Mouse (Mus musculus): ENCODE data around the gene Plbd2.
"Not testable (repeated sequence)": the region's sequence is repeated elsewhere in the genome, so short reads cannot be mapped to it uniquely, and the experiment has no call there.

Gene Plbd2

DNA sequence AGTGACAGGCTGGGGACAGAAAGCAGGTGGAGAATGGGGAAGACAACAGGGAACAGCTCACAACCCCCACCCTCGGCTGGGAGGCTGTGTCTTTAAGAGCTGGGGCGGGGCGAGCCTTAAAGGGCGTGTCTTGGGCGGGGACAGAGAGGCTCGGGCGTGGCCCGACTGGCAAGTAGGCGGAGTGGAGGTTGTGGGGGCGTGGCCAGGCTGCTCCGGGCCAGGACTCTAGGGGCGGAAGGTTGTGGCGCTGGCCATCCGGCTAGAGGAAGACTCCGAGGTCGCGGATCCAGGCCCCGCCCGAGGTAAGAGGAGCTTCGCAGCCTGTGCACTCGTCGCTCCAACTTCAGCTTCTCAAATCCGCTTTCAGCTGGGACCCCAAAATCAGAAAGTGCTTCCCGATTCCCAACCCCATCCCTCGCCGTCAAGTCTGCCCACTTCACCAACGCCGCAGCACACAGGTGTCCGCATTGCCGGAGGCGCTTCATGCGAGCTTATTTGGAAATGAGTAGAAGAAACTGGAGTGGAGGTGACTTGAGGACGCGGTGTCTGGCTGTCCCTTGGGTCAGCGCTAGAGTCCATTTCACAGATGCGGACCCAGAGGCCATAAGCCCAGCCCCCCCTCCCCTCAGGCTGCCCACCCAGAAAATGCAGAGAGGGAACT is 7.7 kb upstream of the Plbd2 start, which contains the start of gene Slc8b1:
Gene Slc8b1, plus strand, starts transcription at position 187 of the 661 bp plus-strand sequence.
- peak; percentile 72 to 78 for DNase-seq (ENCODE audit: low spot score in 2 of 2)

- DNase-seq (ENCODE audit: low spot score in 2 of 2), result no peak
Measured at GRCm38 (mm10) chr5:120507311-120507710, 3.9 kb upstream of the Plbd2 start.

DNA sequence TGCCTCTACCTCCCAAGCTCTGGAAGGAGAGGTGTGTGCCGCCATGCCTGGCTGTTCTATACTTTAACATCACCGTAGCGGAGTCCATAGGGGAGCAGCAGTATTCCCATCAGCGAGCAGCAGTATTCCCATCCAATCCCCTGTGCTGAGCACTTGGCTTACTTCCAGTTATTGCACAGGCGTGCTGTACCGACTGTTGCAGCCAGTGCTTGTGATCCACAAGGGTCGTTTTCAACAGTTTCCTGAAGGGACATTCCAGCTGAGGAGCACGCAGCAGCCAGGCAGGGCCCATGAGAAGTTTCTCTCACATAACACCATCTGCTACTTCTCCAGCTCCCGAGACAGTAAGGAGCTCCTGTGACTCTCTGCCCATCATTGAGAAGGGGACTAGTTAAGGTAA is 3.1 kb upstream of the Plbd2 start:
- DNase-seq (ENCODE audit: low spot score in 2 of 2), result no peak

DNA sequence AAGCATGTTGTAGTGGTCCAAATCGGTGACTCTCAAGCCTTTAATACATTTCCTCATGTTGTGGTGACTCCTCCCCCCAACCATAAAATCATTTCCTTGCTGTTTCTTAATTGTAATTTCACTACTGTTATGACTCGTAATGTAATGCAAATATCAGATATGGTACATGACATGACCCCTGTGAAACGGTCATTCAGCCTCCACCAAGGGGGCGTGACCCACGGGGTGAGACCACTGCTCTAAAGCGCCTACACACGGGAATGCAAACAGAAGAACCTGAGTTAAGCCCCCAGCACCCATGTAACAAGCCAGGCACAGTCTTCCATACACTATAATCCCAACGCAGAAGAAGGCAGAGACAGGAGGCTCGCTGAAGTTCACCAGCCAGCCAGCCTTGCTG is 2.4 kb upstream of the Plbd2 start:
- DNase-seq (ENCODE audit: low spot score in 2 of 2), result no peak

DNA sequence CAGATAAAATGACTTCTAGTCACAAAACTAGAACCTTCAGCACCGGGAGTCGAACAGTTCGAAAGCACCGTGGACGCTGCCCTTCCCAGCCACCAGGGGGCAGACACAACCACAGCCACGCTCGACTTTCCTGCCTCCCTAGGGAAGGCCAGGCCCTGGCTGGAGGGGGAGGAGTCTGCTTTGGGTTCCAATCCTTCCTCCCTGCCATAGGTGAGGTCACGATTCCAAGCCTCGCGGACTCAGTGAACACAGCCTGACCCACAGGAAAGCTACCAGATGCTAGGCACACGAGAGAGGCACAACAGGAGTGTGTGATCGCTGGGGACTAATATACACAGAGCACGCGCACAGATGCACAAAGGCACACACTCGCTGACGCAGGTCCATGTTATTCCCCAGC is 1.9 kb upstream of the Plbd2 start:
- peak in 1 of 2 experiments; percentile 57 for DNase-seq (ENCODE audit: low spot score in 2 of 2)

GRCm38 (mm10) chr5:120502675-120503143 is 716 bp downstream of the Plbd2 start:
- DNase-seq (ENCODE audit: low spot score in 2 of 2), result no peak

GRCm38 (mm10) chr5:120502147-120502621 is 1.2 kb downstream of the Plbd2 start:
- DNase-seq (ENCODE audit: low spot score in 2 of 2), result peak in 1 of 2 experiments; percentile 28

DNA sequence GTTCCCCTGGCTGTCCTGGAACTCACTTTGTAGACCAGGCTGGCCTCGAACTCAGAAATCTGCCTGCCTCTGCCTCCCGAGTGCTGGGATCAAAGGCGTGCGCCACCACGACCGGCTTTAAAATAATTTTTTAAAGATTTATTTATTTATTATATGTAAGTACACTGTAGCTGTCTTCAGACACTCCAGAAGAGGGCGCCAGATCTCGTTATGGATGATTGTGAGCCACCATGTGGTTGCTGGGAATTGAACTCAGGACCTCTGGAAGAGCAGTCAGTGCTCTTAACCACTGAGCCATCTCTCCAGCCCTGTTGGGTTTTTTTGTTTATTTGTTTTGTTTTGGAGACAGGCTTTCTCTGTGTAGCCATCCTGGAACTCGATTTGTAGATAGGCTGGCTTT is 2.8 kb downstream of the Plbd2 start:
- not testable (repeated sequence) for DNase-seq (ENCODE audit: low spot score in 2 of 2)

DNA sequence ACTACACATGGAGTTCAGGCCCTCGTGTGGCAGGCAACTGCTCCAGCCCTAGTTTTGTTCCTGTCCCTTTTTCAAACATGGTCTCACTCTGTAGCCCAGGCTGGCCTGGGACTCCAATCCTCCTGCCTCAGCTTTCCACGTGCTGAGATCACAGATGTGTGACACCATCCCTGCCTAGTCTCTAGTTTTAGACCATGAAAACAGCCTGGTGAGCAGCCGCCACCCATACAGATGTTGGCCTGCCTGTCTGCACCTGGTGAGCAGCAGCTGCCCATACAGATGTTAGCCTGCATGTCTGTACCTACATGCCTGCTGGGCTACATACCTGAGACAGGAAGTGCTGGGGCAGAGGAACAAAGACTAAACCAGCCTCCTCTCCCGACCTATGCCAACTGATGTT is 4.2 kb downstream of the Plbd2 start:
- no peak for DNase-seq (ENCODE audit: low spot score in 2 of 2)

DNA sequence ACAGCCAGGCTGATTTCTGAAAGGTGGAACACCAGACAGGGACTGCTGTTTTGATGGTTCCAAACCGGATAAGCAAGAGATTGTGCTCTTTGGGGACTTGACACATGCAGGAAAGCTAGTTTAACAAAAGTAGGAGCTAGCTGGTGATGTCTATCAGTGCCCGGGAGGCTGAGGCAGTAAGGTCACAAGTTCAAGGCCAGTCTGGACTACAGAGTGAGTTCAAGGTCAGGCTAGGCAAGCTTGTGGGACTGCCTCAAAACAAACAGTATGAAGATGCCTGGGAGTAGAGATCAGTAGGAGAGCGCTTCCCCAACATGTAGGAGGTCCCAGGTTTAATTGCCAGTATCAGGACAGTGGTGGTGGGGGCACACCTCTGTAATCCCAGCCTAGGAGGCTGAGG is 6.4 kb downstream of the Plbd2 start:
- DNase-seq (ENCODE audit: low spot score in 2 of 2), result no peak

DNA sequence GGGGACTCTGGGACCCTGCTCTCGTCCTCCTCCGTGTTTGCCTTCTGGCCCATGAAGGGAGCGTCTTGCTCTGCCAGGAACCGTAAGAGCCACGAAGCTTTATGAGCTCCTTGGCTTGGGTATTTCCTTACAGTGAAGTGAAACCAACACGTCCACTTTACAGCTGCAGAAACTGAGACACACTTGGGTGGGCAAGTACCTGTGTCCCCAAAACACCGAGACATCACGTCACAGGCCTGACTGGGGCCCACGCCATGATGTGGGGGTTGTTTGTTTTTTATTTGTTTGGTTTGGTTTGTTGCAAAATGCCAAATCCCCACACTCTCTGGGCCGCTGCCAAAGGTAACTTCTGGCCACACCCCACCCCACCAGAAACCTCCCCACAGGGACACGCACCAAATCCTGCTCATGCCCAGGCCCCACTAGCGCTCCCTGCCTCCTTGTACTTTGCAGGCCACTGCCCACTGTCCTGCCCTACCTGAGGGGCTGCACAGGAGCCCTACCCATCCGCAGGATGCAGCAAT is 7.7 kb downstream of the Plbd2 start:
- no peak for DNase-seq (ENCODE audit: low spot score in 2 of 2)

GRCm38 (mm10) chr5:120495064-120495702 is 8.2 kb downstream of the Plbd2 start:
- DNase-seq (ENCODE audit: low spot score in 2 of 2), result no peak

GRCm38 (mm10) chr5:120493873-120494395 is 9.5 kb downstream of the Plbd2 start:
- no peak for DNase-seq (ENCODE audit: low spot score in 2 of 2)

GRCm38 (mm10) chr5:120493440-120493839 is 10.0 kb downstream of the Plbd2 start:
- DNase-seq (ENCODE audit: low spot score in 2 of 2), result no peak

DNA sequence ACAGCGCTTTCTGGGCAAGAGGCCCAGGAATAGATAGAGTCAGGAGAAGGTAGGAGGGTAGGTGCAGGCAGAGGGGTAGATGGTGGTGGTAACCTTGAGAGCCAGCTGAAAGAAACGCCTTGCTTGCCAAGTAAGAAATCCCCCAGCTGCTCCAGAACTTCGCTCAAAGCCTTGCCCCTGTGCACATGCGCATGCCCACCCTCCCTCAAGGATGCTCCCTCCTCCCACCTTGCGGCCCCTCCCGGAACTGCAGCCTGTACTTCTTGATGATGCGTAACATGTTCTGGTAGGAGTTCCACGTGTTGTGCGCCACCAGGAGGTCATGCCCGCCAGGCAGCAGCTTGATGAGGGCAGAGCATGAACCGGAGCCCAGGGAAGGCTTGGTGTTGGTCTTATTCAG is 11.0 kb downstream of the Plbd2 start:
- no peak for DNase-seq (ENCODE audit: low spot score in 2 of 2)

- DNase-seq (ENCODE audit: low spot score in 2 of 2), result no peak
Measured at GRCm38 (mm10) chr5:120490679-120491192, 12.7 kb downstream of the Plbd2 start.

GRCm38 (mm10) chr5:120487844-120488243 is 15.6 kb downstream of the Plbd2 start:
- DNase-seq (ENCODE audit: low spot score in 2 of 2), result no peak

DNA sequence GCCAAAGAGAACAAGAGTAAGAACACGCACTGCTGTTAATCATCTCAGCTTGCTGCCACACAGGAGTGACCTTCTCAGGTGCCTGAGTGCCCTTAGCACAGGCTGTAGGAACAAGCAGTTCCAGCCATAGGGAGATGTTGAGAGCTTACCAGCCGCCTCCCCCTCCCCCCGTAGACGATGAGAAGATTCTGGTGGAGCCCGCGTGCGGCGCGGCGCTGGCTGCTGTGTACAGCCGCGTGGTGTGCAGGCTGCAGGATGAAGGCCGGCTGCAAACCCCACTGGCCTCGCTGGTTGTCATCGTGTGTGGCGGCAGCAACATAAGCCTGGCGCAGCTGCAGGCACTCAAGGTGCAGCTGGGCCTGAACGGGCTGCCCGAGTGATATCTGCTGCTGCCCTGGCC is 20.0 kb downstream of the Plbd2 start:
- no peak for DNase-seq (ENCODE audit: low spot score in 2 of 2)

DNA sequence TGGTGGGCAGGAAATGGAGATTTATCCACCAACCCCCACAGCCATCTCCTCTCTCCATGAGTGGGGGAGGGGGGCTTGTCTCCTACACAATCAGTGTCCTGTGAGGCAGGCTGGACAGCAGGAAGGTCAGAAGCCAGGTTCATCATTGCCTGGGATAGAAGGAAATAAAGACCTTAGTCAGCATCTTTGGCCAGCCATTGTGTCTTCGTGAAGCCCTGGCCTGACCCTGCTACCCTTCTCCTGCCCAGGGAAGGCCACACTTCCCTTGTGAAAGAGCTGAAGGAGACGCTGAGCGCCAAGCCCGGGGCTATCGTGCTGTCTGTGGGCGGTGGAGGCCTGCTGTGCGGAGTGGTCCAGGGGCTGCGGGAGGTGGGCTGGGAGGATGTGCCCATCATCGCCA is 22.2 kb downstream of the Plbd2 start:
- no peak for DNase-seq (ENCODE audit: low spot score in 2 of 2)

DNA sequence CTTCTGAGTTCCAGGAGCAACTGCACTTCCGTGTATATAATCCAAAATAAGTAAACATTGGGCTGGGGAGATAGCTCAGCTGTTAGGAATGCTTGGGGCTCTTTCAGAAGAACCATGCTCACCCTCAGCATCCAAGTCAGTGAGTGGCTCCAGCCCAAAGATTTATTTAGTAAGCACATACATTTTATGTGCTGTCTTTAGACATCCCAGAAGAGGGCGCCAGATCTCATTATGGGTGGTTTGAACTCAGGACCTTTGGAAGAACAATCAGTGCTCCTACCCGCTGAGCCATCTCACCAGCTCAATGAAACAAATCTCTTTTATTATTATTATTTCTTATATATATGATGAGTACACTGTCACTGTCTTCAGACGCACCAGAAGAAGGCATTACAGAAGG is 23.9 kb downstream of the Plbd2 start:
- no peak for DNase-seq (ENCODE audit: low spot score in 2 of 2)

GRCm38 (mm10) chr5:120477993-120478392 is 25.4 kb downstream of the Plbd2 start:
- DNase-seq (ENCODE audit: low spot score in 2 of 2), result no peak

DNA sequence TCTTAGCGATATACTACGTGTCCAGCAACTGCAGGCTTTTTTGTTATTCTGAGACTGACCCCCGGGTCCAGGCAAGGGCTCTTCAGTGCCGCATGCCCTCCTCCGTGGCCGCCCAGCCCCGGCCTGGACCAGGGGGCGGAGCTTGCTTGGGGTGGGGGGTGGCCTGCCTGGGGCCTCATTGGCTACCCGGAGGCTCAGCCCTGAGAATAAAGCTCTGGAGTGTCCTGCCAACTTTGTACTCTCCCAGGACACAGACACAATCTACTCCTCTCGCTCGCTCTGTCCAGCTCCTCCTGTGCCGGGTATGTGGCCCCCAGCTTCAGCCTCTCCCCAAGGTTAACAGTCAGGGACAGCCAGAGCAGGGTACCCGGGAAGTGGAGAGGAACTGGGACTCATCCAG is 27.1 kb downstream of the Plbd2 start, which contains the start of gene Sds:
Gene Sds, plus strand, starts transcription at position 231 of the 400 bp plus-strand sequence.
- DNase-seq (ENCODE audit: low spot score in 2 of 2), result no peak
